Mouse (Mus musculus) inflammation-experienced regulatory T-cells (primary cell): ENCODE data around the gene Bag6. TPM values are rescaled to one million over a fixed set of nuclear protein-coding genes. Genes with fewer than 3 reads are reported as not detected.

Source experiments
- polyA plus RNA-seq, 2 experiments: library from polyadenylated mRNA; unstranded; fragments of 100-300 nt; shearing (Covaris generic); gene quantifications; one replicate each; pipeline ENCODE4 v1.2.1; 2017

The Bag6 gene
- 10 to 100 TPM; 50.0 to 63.9 TPM for polyA plus RNA-seq

GRCm38 (mm10) chr17:35134801-35135590 lies at the start of gene Bag6:
Gene Bag6, plus strand, starts transcription at chr17:35135178.

GRCm38 (mm10) chr17:35085208-35085865 lies 49.6 kb upstream of the Bag6 start, which contains the start of gene Ly6g6f:
Gene Ly6g6f, minus strand, starts transcription at chr17:35085610.

GRCm38 (mm10) chr17:35088825-35089644 lies 45.9 kb upstream of the Bag6 start, which contains the start of gene Abhd16a:
Gene Abhd16a, plus strand, starts transcription at chr17:35089263.

GRCm38 (mm10) chr17:35108097-35108496 lies 26.9 kb upstream of the Bag6 start, which contains the start of gene Ly6g5c:
Gene Ly6g5c, plus strand, starts transcription at chr17:35108279.

GRCm38 (mm10) chr17:35115046-35116019 lies 19.6 kb upstream of the Bag6 start, which contains the start of gene Ly6g5b:
Gene Ly6g5b, minus strand, starts transcription at chr17:35115428.

GRCm38 (mm10) chr17:35121143-35121799 lies 13.7 kb upstream of the Bag6 start, which contains the start of gene Gpank1:
Gene Gpank1, plus strand, starts transcription at chr17:35121455.

GRCm38 (mm10) chr17:35121871-35122303 lies 13.1 kb upstream of the Bag6 start, which contains the start of gene Csnk2b:
Gene Csnk2b, minus strand, starts transcription at chr17:35122053.

GRCm38 (mm10) chr17:35126206-35126611 lies 8.8 kb upstream of the Bag6 start, which contains the start of gene D17H6S53E:
Gene D17H6S53E, plus strand, starts transcription at chr17:35126373.

GRCm38 (mm10) chr17:35131500-35132173 lies 3.3 kb upstream of the Bag6 start, which contains the start of gene Apom:
Gene Apom, minus strand, starts transcription at chr17:35132050.

GRCm38 (mm10) chr17:35164568-35165450 lies 29.8 kb downstream of the Bag6 start, which contains the start of gene Prrc2a:
Gene Prrc2a, minus strand, starts transcription at chr17:35164897.

GRCm38 (mm10) chr17:35175968-35176367 lies 41.0 kb downstream of the Bag6 start, which contains the start of gene Aif1:
Gene Aif1, minus strand, starts transcription at chr17:35176068.

GRCm38 (mm10) chr17:35187959-35188610 lies 53.1 kb downstream of the Bag6 start, which contains the start of gene Lst1:
Gene Lst1, minus strand, starts transcription at chr17:35188439.

GRCm38 (mm10) chr17:35193881-35194843 lies 59.2 kb downstream of the Bag6 start, which contains the start of gene Ltb:
Gene Ltb, plus strand, starts transcription at chr17:35194439.

